Mouse (Mus musculus) MEL (cell line): Measurements from ENCODE around the gene Slc36a3. TPM values are rescaled to one million over a fixed set of nuclear protein-coding genes. Genes with fewer than 3 reads are reported as not detected.
A peak's percentile ranks its signal among the peaks of the same experiment; 100 is the strongest.

Source experiments
- DNase-seq: peaks from one replicate; pipeline ENCODE4 v3.0.0; 2011; ENCODE audit warnings: low read depth, low spot score
- H3K27ac ChIP-seq: 2 replicates; pipeline ENCODE4 v1.5.1; 2012; ENCODE audit warnings: low read depth, mild to moderate bottlenecking, control low read depth, low read length, moderate library complexity; ENCODE audit not compliant: control insufficient read depth
- H3K27me3 ChIP-seq, 2 experiments: fragments of 150-350 bp in 1 of 2; sonication (generic) in 1 of 2; 2 replicates each; pipeline ENCODE4 v1.6.1; 2012; ENCODE audit warnings: low read length in 2 of 2, mild to moderate bottlenecking in 2 of 2, improper control_type of control experiment in 1 of 2, moderate library complexity in 1 of 2; ENCODE audit not compliant: insufficient read depth in 2 of 2, control insufficient read depth in 1 of 2
- H3K36me3 ChIP-seq, 2 experiments: 2 replicates each; pipeline ENCODE4 v1.6.1; 2012 to 2014; ENCODE audit warnings: low read length in 2 of 2, improper control_type of control experiment in 1 of 2, inconsistent platforms in 1 of 2, mild to moderate bottlenecking in 1 of 2; ENCODE audit not compliant: insufficient read depth in 2 of 2, control insufficient read depth in 1 of 2
- H3K4me1 ChIP-seq, 2 experiments: fragments of 150-350 bp in 1 of 2; sonication (generic) in 1 of 2; 2 replicates each; pipeline ENCODE4 v1.6.1; 2012; ENCODE audit warnings: low read length in 2 of 2, improper control_type of control experiment in 1 of 2, mild to moderate bottlenecking in 1 of 2; ENCODE audit not compliant: insufficient read depth in 2 of 2, control insufficient read depth in 1 of 2
- H3K4me3 ChIP-seq, 2 experiments: fragments of 150-350 bp in 1 of 2; sonication (generic) in 1 of 2; 2 replicates each; pipeline ENCODE4 v1.5.1; 2012; ENCODE audit warnings: low read depth in 2 of 2, low read length in 2 of 2, mild to moderate bottlenecking in 2 of 2, moderate library complexity in 2 of 2, control low read depth in 1 of 2, improper control_type of control experiment in 1 of 2; ENCODE audit not compliant: control insufficient read depth in 1 of 2, insufficient read depth in 1 of 2
- H3K79me2 ChIP-seq: 2 replicates; pipeline ENCODE4 v1.6.1; 2012; ENCODE audit warnings: mild to moderate bottlenecking, low read length, moderate library complexity; ENCODE audit not compliant: control insufficient read depth, poor library complexity, insufficient read depth
- H3K9ac ChIP-seq: 2 replicates; pipeline ENCODE4 v1.6.1; 2012; ENCODE audit warnings: low read depth, mild to moderate bottlenecking, control low read depth, low read length, moderate library complexity; ENCODE audit not compliant: control insufficient read depth, poor library complexity, severe bottlenecking
- H3K9me3 ChIP-seq: fragments of 150-350 bp; sonication (generic); replicated peaks from 2 replicates; pipeline ENCODE4 v1.6.1; 2012; ENCODE audit warnings: mild to moderate bottlenecking, low read length, improper control_type of control experiment, moderate library complexity; ENCODE audit not compliant: insufficient read depth
- BHLHE40 ChIP-seq: IDR thresholded peaks from 2 replicates; pipeline ENCODE4 v1.6.1; 2012; ENCODE audit warnings: low read depth, mild to moderate bottlenecking, inconsistent platforms, low read length, improper control_type of control experiment, borderline replicate concordance
- CHD1 ChIP-seq: IDR thresholded peaks from 2 replicates; pipeline ENCODE4 v1.6.1; 2012; ENCODE audit warnings: low read depth, mild to moderate bottlenecking, inconsistent platforms, low read length, improper control_type of control experiment
- CHD2 ChIP-seq: IDR thresholded peaks from 2 replicates; pipeline ENCODE4 v1.6.1; 2011; ENCODE audit warnings: low read length, improper control_type of control experiment
- CTCF ChIP-seq, 3 experiments: IDR thresholded peaks in 2 of 3; conservative IDR thresholded peaks in 1 of 3; 2 replicates each; pipeline ENCODE4 v1.5.1; 2011 to 2012; ENCODE audit warnings: low read length in 3 of 3, low read depth in 2 of 3, mild to moderate bottlenecking in 2 of 3, improper control_type of control experiment in 1 of 3, inconsistent platforms in 1 of 3, mixed read lengths in 1 of 3, moderate library complexity in 1 of 3; ENCODE audit not compliant: control insufficient read depth in 1 of 3, insufficient read depth in 1 of 3, poor library complexity in 1 of 3, severe bottlenecking in 1 of 3
- ELF1 ChIP-seq: IDR thresholded peaks from 2 replicates; pipeline ENCODE4 v1.6.1; 2014; ENCODE audit warnings: low read depth, mild to moderate bottlenecking, inconsistent platforms, low read length, improper control_type of control experiment, moderate library complexity
- EP300 ChIP-seq, 2 experiments: IDR thresholded peaks; 2 replicates each; pipeline ENCODE4 v1.6.1; 2011; ENCODE audit warnings: improper control_type of control experiment in 2 of 2, low read length in 2 of 2, low read depth in 1 of 2, mild to moderate bottlenecking in 1 of 2
- HCFC1 ChIP-seq: IDR thresholded peaks from 2 replicates; pipeline ENCODE4 v1.6.1; 2012; ENCODE audit warnings: low read depth, mild to moderate bottlenecking, inconsistent platforms, low read length, improper control_type of control experiment, moderate library complexity
- KAT2A ChIP-seq: conservative IDR thresholded peaks from 2 replicates; pipeline ENCODE4 v1.6.1; 2012; ENCODE audit warnings: low read depth, low read length, improper control_type of control experiment, inconsistent platforms
- MAX ChIP-seq: IDR thresholded peaks from 2 replicates; pipeline ENCODE4 v1.6.1; 2011; ENCODE audit warnings: low read length, improper control_type of control experiment
- MYB ChIP-seq: IDR thresholded peaks from 2 replicates; pipeline ENCODE4 v1.6.1; 2011; ENCODE audit warnings: mild to moderate bottlenecking, low read depth, low read length, improper control_type of control experiment
- MYC ChIP-seq: IDR thresholded peaks from 2 replicates; pipeline ENCODE4 v1.6.1; 2011; ENCODE audit warnings: low read depth, mild to moderate bottlenecking, low read length, improper control_type of control experiment, moderate library complexity
- POLR2AphosphoS2 ChIP-seq: IDR thresholded peaks from 2 replicates; pipeline ENCODE4 v1.6.1; 2011; ENCODE audit warnings: low read length, improper control_type of control experiment
- POLR2AphosphoS5 ChIP-seq: IDR thresholded peaks from 2 replicates; pipeline ENCODE4 v1.6.1; 2012; ENCODE audit warnings: low read depth, borderline replicate concordance, mild to moderate bottlenecking, inconsistent platforms, low read length, moderate library complexity, mixed read lengths
- RAD21 ChIP-seq: IDR thresholded peaks from 2 replicates; pipeline ENCODE4 v1.6.1; 2011; ENCODE audit warnings: mild to moderate bottlenecking, low read depth, low read length, improper control_type of control experiment
- SIN3A ChIP-seq: IDR thresholded peaks from 2 replicates; pipeline ENCODE4 v1.6.1; 2012; ENCODE audit warnings: low read length, improper control_type of control experiment, inconsistent platforms
- SMC3 ChIP-seq: IDR thresholded peaks from 2 replicates; pipeline ENCODE4 v1.6.1; 2011; ENCODE audit warnings: low read depth, low read length, improper control_type of control experiment
- TAL1 ChIP-seq: IDR thresholded peaks from 2 replicates; pipeline ENCODE4 v1.6.1; 2012; ENCODE audit warnings: mild to moderate bottlenecking, inconsistent platforms, low read length, moderate library complexity, mixed read lengths
- TBP ChIP-seq: IDR thresholded peaks from 2 replicates; pipeline ENCODE4 v1.8.0; 2011; ENCODE audit warnings: low read depth, low read length, improper control_type of control experiment
- TCF12 ChIP-seq: IDR thresholded peaks from 2 replicates; pipeline ENCODE4 v1.6.1; 2014; ENCODE audit warnings: low read depth, mild to moderate bottlenecking, inconsistent platforms, low read length, improper control_type of control experiment, moderate library complexity
- USF1 ChIP-seq: IDR thresholded peaks from 2 replicates; pipeline ENCODE4 v1.6.1; 2014; ENCODE audit warnings: low read depth, mild to moderate bottlenecking, inconsistent platforms, low read length, improper control_type of control experiment, moderate library complexity
- ZMIZ1 ChIP-seq: IDR thresholded peaks from 2 replicates; pipeline ENCODE4 v1.6.1; 2012; ENCODE audit warnings: low read depth, mild to moderate bottlenecking, inconsistent platforms, low read length, improper control_type of control experiment, moderate library complexity
- polyA plus RNA-seq, 2 experiments: library from polyadenylated mRNA; stranded (reverse) in 1 of 2; unstranded in 1 of 2; fragments of >175 nt in 1 of 2; fragments of >200 nt in 1 of 2; gene quantifications; 2 replicates each; pipeline versions ENCODE4 v1.2.1 to v1.2.4; 2012; ENCODE audit warnings: low replicate concordance in 2 of 2, low read depth in 1 of 2; ENCODE audit not compliant: insufficient read length in 2 of 2, insufficient read depth in 1 of 2, missing spikeins in 1 of 2
- total RNA-seq: library from RNA; depleted of rRNA; stranded (reverse); fragments of 300-350 nt; gene quantifications from 2 replicates; pipeline ENCODE4 v1.2.3, GENCODE M21; 2012

Gene Slc36a3
- total and polyA plus RNA-seq, 3 experiments: 0.12 to 0.15 TPM; not detected in 1

DNA sequence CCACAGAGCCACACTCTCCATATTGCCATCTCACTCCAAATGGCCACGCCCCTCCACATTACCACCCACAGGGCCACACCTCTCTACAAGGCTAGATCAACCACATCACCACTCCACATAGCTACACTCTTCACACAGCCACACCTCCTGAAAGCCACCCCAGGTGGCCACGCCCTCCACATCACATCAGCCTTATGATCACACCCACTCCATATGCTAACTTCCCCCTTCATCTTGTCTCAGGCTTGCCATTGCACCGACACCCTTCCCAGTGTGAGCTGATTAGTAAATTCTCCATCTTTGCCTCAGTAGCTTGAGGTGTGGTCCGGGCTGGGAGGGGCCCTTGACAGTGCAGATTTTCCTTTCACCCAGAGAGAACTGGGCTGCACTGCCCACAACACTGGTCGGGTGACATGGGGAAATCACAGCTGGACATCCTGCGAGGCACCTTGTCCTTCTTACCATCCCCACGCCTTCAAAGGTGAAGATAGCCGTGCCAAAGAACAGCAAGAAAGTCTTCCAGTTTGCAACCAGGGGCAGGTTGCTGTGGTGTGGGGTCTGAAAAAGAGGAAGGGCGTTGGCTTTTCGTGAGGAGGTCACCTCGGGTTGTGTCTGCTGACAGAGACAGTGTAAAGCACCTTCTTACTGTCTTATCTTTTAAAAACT lies 20.3 kb downstream of the Slc36a3 start (continued):
- TF ChIP-seq HCFC1 (peak; percentile 40; the same call in 1 of the 2 replicates), CHD1 (peak; percentile 79; the same call in 1 of the 2 replicates), MYB (peak; percentile 45; the same call in 1 of the 2 replicates), KAT2A (no peak), SMC3 (no peak), POLR2AphosphoS5 (no peak), SIN3A (peak; percentile 74), POLR2AphosphoS2 (no peak), CTCF (IDR thresholded peaks at IDR 0.05 in 2 of 3, conservative IDR thresholded peaks at IDR 0.05 in 1 of 3; ENCODE audit: control insufficient read depth in 1 of 3, insufficient read depth in 1 of 3, low read depth in 2 of 3, low read length in 3 of 3, poor library complexity in 1 of 3, severe bottlenecking in 1 of 3) (no peak), TAL1 (no peak; the same call in 1 of the 2 replicates), TCF12 (peak; percentile 65), ZMIZ1 (peak; percentile 81), CHD2 (peak; percentile 21; the same call in 1 of the 2 replicates), MYC (peak; percentile 51; the same call in 1 of the 2 replicates), ELF1 (0 out of 2 replicates have a peak, but pooled peaks have one; percentile 47), EP300 (IDR thresholded peaks at IDR 0.05; ENCODE audit: low read depth in 1 of 2, low read length in 2 of 2) (peak; percentile 79 to 83; a peak in 3 of 4 replicates)

DNA sequence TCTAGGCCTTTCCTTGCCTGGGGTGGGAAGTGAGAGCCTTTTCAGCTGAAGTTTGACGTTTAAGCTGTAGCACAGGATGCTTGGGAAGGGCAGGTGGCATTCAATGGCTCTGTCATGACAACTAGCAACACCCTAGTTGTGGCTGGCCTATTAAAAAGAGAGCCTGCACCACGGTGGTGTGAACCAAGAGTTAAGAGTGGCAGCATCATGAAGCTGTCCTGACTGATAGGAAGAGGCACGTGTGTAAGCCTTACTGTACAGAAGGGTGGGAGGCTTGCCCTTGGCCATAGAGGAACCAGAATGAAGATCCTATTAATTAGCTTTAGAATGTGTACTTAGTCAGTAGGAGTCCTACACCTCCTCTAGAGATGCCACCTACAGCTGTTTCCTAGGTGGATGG lies 23.1 kb downstream of the Slc36a3 start:
- Histone ChIP-seq H3K36me3 (peaks cover 0 to 49% of the 10 kb centered on the region in 2 experiments; a peak in 2 of 4 replicates), H3K9me3 (no peaks in the 10 kb centered on the region), H3K9ac (no peak overlapping the region), H3K27ac (peak overlapping the region; percentile 27), H3K4me1 (peaks cover 38 to 43% of the 10 kb centered on the region in 2 experiments), H3K4me3 (no peak overlapping the region), H3K79me2 (no peaks in the 10 kb centered on the region), H3K27me3 (no peaks in the 10 kb centered on the region)
- DNase-seq: peak; percentile 62
- TF ChIP-seq TBP (0 out of 2 replicates have a peak, but pooled peaks have one; percentile 8), EP300 (IDR thresholded peaks at IDR 0.05; ENCODE audit: low read depth in 1 of 2, low read length in 2 of 2) (peak in 1 of 2 experiments; percentile 33; a peak in 1 of 4 replicates), RAD21 (no peak), MAX (0 out of 2 replicates have a peak, but pooled peaks have one; percentile 15), ELF1 (no peak), BHLHE40 (peak; percentile 87), USF1 (peak; percentile 41; the same call in 1 of the 2 replicates)
